Mouse (Mus musculus) embryonic fibroblast, embryonic 13.5 days (primary cell): ENCODE measurements around the gene Dysf.

Experiments
- CTCF ChIP-seq: IDR thresholded peaks from 2 replicates; pipeline ENCODE4 v1.5.1; 2011; ENCODE audit warnings: mild to moderate bottlenecking, control low read depth, low read length, moderate library complexity, borderline replicate concordance; ENCODE audit not compliant: insufficient read depth
- POLR2A ChIP-seq: IDR thresholded peaks from 2 replicates; pipeline ENCODE4 v1.6.1; 2011; ENCODE audit warnings: low read depth, mild to moderate bottlenecking, control low read depth, low read length, moderate library complexity

DNA sequence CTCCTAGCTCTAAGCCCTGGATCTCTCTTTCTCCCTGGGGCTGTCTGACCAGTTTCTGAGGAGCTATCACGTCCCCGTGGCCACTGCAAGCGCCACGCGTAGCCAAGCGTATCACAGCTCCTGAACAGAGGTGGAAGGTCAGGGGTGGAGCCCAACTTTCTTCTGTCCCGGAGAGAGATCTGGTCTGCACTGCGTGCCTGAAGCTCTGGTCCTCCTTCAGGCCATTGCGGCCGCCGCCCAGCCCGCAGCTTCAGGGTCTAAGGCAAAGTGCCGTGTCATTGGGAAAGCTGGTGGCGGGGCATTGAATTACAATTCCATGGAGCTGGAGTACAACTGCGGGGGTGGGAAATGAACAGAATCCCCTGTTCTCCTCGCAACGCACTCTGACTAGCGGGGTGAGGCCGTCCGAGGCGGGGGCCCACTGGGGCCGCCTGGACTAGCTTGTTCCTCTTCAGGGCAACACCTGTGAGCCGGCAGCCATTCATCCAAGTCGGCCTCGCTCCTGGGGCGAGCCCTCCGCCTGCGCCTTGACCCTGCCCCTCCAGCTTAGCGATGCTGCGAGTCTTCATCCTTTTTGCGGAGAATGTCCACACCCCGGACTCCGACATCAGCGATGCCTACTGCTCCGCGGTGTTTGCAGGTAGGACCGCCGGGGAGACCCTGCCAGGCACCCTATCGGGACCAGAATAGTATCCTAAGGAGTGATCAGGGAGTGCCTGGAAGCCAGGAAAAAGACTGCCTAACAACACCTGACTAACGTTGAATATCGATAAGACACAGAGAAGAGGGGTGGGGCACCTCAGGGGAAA is at the start of gene Dysf:
- TF ChIP-seq POLR2A (peak; percentile 66), CTCF (no peak)
